Mouse (Mus musculus): ENCODE results near the gene Eif2s1. TPM values are rescaled to one million over a fixed set of nuclear protein-coding genes. Genes with fewer than 3 reads are reported as not detected.
"Not testable (repeated sequence)": the region's sequence is repeated elsewhere in the genome, so short reads cannot be mapped to it uniquely, and the experiment has no call there.

Gene Eif2s1
- total RNA-seq, 1 experiment from 2014 or later: 74.2 TPM

GRCm38 (mm10) chr12:78914458-78914857, 52.8 kb downstream of the Eif2s1 start:
- DNase-seq: no peak

DNA sequence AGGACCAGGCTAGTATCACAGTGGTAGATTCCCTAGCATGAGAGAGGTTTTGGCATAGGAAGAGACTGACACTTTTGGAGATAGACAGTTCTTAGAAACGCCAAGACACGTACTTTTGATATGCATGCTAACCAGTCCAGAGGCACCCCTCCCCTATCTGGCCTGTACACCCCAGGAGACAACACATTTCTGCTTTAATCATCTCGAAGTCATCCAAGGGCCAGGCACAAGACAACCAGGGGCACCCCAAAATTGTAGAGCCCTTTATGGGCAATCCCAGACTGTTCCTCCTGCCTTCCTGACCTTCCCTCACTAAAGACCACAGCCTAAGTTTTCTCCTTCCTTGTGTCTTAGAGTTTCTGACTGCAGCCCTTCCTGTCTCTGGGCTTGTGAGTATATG, 53.9 kb downstream of the Eif2s1 start:
- no peak for DNase-seq

DNA sequence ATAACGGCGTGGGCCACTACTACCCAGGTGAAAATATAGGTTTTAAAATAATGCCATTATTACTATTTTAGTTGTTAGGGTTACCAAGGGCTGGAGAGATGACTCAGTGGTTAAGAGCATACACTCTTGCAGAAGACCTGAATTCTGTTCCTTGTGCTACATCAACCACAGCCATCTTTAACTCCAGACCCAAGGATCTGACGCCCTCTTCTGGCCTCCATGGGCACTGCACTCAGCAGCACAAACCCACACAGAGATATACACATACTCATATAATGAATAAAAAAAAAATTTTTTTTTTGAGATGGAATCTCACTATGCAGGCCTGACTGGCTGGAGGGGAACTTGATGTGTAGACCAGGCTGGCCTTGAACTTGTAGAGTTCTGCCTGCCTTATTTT, 54.7 kb downstream of the Eif2s1 start:
- DNase-seq: no peak

DNA sequence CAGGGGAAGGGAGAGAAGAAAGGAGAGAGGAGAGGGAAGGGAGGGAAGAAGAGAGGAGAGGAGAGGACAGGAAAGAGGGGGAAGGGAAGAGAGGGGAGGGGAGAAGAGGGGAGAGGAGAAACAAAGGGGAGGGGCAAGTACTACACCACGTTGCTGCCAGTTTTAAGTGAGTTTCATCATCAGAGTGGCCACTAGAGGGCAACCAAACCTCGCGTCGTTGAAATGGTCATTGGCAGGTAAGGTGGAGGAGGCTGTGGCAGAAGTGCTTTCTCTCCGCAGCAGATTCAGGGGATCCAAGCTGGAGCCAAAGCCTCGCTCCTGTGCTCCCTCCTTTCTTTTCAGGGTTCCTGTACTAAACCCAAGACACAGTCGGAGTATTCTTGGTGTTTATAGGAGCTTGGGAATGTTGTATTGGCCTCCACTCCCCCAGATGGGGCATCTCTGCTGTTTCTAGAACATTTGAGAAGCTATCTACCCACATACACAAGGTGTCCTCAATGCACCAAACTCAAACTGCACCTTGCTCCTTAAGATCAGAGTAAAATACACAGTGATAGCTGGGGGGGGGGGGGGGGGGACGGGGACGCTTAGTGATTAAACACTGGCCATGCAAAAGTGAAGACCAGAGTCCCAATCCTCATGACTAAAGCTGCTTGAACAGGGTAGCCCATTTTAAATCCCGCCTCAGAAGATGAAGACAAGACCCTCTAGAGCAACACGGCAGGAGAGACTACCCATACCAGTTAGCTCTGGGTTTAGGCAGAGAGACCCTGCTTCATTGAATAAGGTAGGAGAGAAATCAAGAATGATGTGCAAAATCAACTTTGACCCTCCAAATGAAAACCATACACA, 56.8 kb downstream of the Eif2s1 start:
- DNase-seq: peak; percentile 86

DNA sequence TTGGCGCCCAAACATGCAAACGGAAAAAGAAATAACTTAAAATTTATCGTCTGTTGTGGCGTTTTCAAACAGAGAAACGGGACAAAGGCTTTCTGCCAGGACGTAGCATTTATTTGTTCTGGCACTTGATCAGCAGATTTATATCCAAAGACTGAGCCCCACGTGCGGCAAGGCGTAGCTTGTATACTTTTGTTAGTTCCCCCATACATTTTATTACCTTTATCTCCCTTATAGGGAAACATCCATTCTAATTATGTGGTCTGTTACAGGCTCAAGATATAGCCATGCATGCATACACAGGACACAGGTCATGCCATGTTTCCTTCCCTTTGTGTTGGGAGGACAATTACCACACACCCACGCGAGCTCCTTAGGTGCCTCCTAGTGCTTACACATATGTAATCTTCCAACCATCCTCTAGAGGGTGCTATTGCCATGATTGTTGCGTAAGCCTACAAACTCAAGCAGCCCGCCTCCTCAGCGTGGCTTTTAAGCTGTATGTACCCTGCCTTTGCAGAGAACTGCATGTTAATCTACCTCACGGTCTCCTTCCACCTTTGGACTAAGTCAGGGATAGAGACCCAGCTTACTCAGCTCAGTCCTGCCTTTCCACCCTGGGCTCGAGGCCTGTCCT, 57.6 kb downstream of the Eif2s1 start:
- peak; percentile 73 for DNase-seq

GRCm38 (mm10) chr12:78921421-78921820, 59.8 kb downstream of the Eif2s1 start:
- DNase-seq: no peak

DNA sequence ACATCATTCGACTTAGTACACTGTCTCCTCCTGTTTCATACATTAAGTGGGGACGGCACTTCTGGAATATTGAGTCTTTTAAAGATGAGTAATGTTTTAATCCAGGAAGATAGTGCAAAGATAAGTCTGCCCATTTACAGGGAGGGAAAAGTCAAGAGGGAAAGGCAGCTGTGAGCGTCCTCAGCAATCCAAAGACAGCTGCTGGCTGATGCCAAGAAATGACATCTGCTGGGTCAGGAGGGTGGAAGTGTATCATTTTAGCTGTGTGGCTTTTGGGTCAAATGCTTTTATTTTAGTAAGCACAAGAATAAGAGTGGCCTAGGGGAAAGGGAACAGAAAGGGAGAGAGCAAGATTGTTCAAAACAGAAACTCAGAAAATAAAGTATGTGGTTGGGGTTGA, 60.4 kb downstream of the Eif2s1 start:
- no peak for DNase-seq

GRCm38 (mm10) chr12:78922977-78923376, 61.4 kb downstream of the Eif2s1 start:
- not testable (repeated sequence) for DNase-seq

- DNase-seq: no peak
Observed at GRCm38 (mm10) chr12:78923539-78924189, 62.0 kb downstream of the Eif2s1 start.

- DNase-seq: no peak
Observed at GRCm38 (mm10) chr12:78927287-78927686, 65.7 kb downstream of the Eif2s1 start.

GRCm38 (mm10) chr12:78929900-78930299, 68.3 kb downstream of the Eif2s1 start:
- no peak for DNase-seq

DNA sequence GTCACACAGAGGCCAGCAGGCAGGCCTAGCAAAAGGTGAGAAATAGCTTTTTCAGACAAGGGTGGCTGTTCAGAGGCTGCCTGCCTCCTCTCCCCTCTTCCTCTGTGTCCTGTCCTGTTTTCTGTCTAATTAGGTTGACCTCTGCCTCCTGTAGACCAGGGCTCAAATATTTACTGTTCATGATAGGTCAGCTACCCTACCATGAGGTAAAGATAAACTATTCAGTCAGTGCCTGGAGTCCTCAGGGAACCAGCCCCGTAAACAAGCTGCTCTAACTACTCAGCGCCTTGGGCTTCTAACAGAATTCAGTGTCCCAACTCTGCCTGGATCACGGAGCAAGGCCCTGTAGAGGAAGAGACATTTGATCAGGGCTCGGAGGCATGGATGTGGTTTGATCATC, 74.9 kb downstream of the Eif2s1 start:
- DNase-seq: no peak

Other genes with a start within 250 kb of the Eif2s1 start
- gene Fam71d, start 170.3 kb upstream of the Eif2s1 start, total RNA-seq (2021): 0.85 TPM in 1 of 2 replicates, not detected in the other
- 22.3 TPM in 2 replicates for gene Mpp5, start 112.9 kb upstream of the Eif2s1 start, total RNA-seq (2021)
- 62.7 and 64.7 TPM in 2 replicates for gene Atp6v1d, start 181 bp upstream of the Eif2s1 start, total RNA-seq (2021)
- gene Plek2, start 45.1 kb downstream of the Eif2s1 start, total RNA-seq (2021): 0.38 and 0.85 TPM in 2 replicates
- 12.6 and 15.5 TPM in 2 replicates for gene Tmem229b, start 145.8 kb downstream of the Eif2s1 start, total RNA-seq (2021)
- gene Plekhh1, start 167.3 kb downstream of the Eif2s1 start, total RNA-seq (2021): 1.8 and 2.6 TPM in 2 replicates
- gene Pigh, start 227.8 kb downstream of the Eif2s1 start, total RNA-seq (2021): 8.2 and 10.0 TPM in 2 replicates